Mouse (Mus musculus) heart, adult 2 months (tissue): Measurements from ENCODE around the gene Timp2. TPM values are rescaled to one million over a fixed set of nuclear protein-coding genes. Genes with fewer than 3 reads are reported as not detected.

Experiments
- DNase-seq, 2 experiments: peaks; one replicate each; pipeline ENCODE4 v3.0.0; 2021
- H3K27ac ChIP-seq: fragments of 200-600 bp; 2 replicates; pipeline ENCODE4 v1.8.1; 2022
- H3K27me3 ChIP-seq: fragments of 200-500 bp; 2 replicates; pipeline ENCODE4 v1.6.1; 2012; ENCODE audit warnings: mild to moderate bottlenecking, low read length, inconsistent platforms, mixed read lengths; ENCODE audit not compliant: control insufficient read depth, insufficient read depth
- H3K36me3 ChIP-seq: fragments of 200-500 bp; 2 replicates; pipeline ENCODE4 v1.6.1; 2012; ENCODE audit warnings: low read length, inconsistent platforms; ENCODE audit not compliant: control insufficient read depth, insufficient read depth
- H3K4me1 ChIP-seq: fragments of 200-500 bp; 2 replicates; pipeline ENCODE4 v1.6.1; 2011; ENCODE audit warnings: low read length; ENCODE audit not compliant: control insufficient read depth, insufficient read depth
- H3K4me3 ChIP-seq: fragments of 200-600 bp; 2 replicates; pipeline ENCODE4 v1.8.1; 2022
- H3K79me2 ChIP-seq: fragments of 200-500 bp; replicated peaks from 2 replicates; pipeline ENCODE4 v1.6.1; 2012; ENCODE audit warnings: mild to moderate bottlenecking, inconsistent platforms, low read length, moderate library complexity, mixed read lengths; ENCODE audit not compliant: control insufficient read depth, insufficient read depth
- H3K9ac ChIP-seq: fragments of 200-500 bp; 2 replicates; pipeline ENCODE4 v1.6.1; 2012; ENCODE audit warnings: low read depth, mild to moderate bottlenecking, control low read depth, inconsistent platforms, low read length, mixed read lengths
- CTCF ChIP-seq: fragments of 200-600 bp; IDR thresholded peaks from 2 replicates; pipeline ENCODE4 v1.8.1; 2022; ENCODE audit warnings: antibody characterized with exemption, mild to moderate bottlenecking, moderate library complexity
- EP300 ChIP-seq: fragments of 200-500 bp; IDR thresholded peaks from 2 replicates; pipeline ENCODE4 v1.6.1; 2011; ENCODE audit warnings: low read depth, low read length, control low read depth; ENCODE audit not compliant: insufficient read depth
- POLR2A ChIP-seq: fragments of 200-500 bp; IDR thresholded peaks from 2 replicates; pipeline ENCODE4 v1.6.1; 2011; ENCODE audit warnings: mild to moderate bottlenecking, low read depth, low read length, control low read depth; ENCODE audit not compliant: insufficient read depth
- WGBS: fragments of 180-500 bp; shearing (Covaris S2); methylation state at CpG from one replicate; pipeline ENCODE4 v1.1.7; 2018; 5-methylcytosine and 5-hydroxymethylcytosine counted together
- intact Hi-C: fragments of 180-260 bp; cut with DNase I; formaldehyde crosslinking; loops from one replicate; pipeline ENCODE4 v1.15.1; 2025
- polyA plus RNA-seq: library from polyadenylated mRNA; depleted of rRNA; stranded (reverse); fragments of >200 nt; gene quantifications from 2 replicates; pipeline ENCODE4 v1.2.3, GENCODE M21; 2012
- total RNA-seq, 2 experiments: library from RNA; stranded (reverse); gene quantifications; 2 replicates each; pipeline ENCODE4 v1.2.3; 2021

Timp2 gene
- total and polyA plus RNA-seq, 3 experiments, result 98.9 to 109 (median 99.2) TPM

GRCm38 (mm10) chr11:118292671-118293070 is 62.9 kb downstream of the Timp2 start:
- Histone ChIP-seq H3K79me2 (no peaks in the 10 kb centered on the region), H3K27ac (no peak overlapping the region), H3K4me3 (no peak overlapping the region), H3K4me1 (peaks cover 8% of the 10 kb centered on the region), H3K27me3 (no peaks in the 10 kb centered on the region), H3K9ac (no peak overlapping the region), H3K36me3 (no peaks in the 10 kb centered on the region)
- TF ChIP-seq POLR2A, result no peak
- no peak for TF ChIP-seq CTCF
- no peak for TF ChIP-seq EP300
- no peak for DNase-seq
- intact Hi-C loops, result no loop called here
- WGBS, result 67% methylated on average over 6 of the region's 6 CpGs

GRCm38 (mm10) chr11:118289999-118290889 is 65.3 kb downstream of the Timp2 start, which contains the start of gene Usp36:
Gene Usp36 (minus strand): TSS chr11:118290244.
- peak within 1 kb of the TSS; percentile 97 for H3K4me3 ChIP-seq
- H3K36me3 ChIP-seq, result no peaks in the 10 kb centered on the region
- H3K4me1 ChIP-seq, result peaks cover 8% of the 10 kb centered on the region
- peak; percentile 99 to 100 for DNase-seq
- peak within 1 kb of the TSS; percentile 68 for H3K9ac ChIP-seq
- intact Hi-C loops, result no loop called here
- peak within 1 kb of the TSS; percentile 96 for H3K27ac ChIP-seq
- H3K79me2 ChIP-seq, result no peaks in the 10 kb centered on the region
- WGBS, result 1% methylated on average over 68 of the region's 68 CpGs
- no peaks in the 10 kb centered on the region for H3K27me3 ChIP-seq
- 0 out of 2 replicates have a peak, but pooled peaks have one; percentile 39 for TF ChIP-seq EP300
- no peak; the same call in 1 of the 2 replicates for TF ChIP-seq CTCF
- peak; percentile 98 for TF ChIP-seq POLR2A

- Histone ChIP-seq H3K4me1 (peaks cover 8% of the 10 kb centered on the region), H3K9ac (peak overlapping the region; percentile 68), H3K79me2 (no peaks in the 10 kb centered on the region), H3K36me3 (no peaks in the 10 kb centered on the region), H3K27ac (peak overlapping the region; percentile 96), H3K4me3 (peak overlapping the region; percentile 97), H3K27me3 (no peaks in the 10 kb centered on the region)
- TF ChIP-seq CTCF (no peak), POLR2A (no peak), EP300 (no peak)
- no peak for DNase-seq
- intact Hi-C loops, result no loop called here
- WGBS, result under 1% methylated on average over 22 of the region's 22 CpGs
Observed at GRCm38 (mm10) chr11:118289562-118289961, 66.0 kb downstream of the Timp2 start.

- intact Hi-C loops, result no loop called here
- Histone ChIP-seq H3K79me2 (no peaks in the 10 kb centered on the region), H3K27me3 (no peaks in the 10 kb centered on the region), H3K4me1 (peaks cover 8% of the 10 kb centered on the region), H3K9ac (peak overlapping the region; percentile 68), H3K27ac (peak overlapping the region; percentile 96), H3K4me3 (peak overlapping the region; percentile 97), H3K36me3 (no peaks in the 10 kb centered on the region)
- 2% methylated on average over 16 of the region's 16 CpGs for WGBS
- TF ChIP-seq POLR2A, result no peak
- no peak for TF ChIP-seq EP300
- no peak for TF ChIP-seq CTCF
- no peak for DNase-seq
Observed at GRCm38 (mm10) chr11:118289037-118289511, 66.5 kb downstream of the Timp2 start.

GRCm38 (mm10) chr11:118287573-118287972 is 68.0 kb downstream of the Timp2 start:
- no peaks in the 10 kb centered on the region for H3K36me3 ChIP-seq
- 94% methylated on average over 9 of the region's 9 CpGs for WGBS
- H3K4me3 ChIP-seq, result no peak overlapping the region
- intact Hi-C loops, result no loop called here
- TF ChIP-seq CTCF (no peak), EP300 (no peak), POLR2A (no peak)
- H3K27ac ChIP-seq, result no peak overlapping the region
- no peaks in the 10 kb centered on the region for H3K27me3 ChIP-seq
- no peaks in the 10 kb centered on the region for H3K79me2 ChIP-seq
- peaks cover 8% of the 10 kb centered on the region for H3K4me1 ChIP-seq
- H3K9ac ChIP-seq, result no peak overlapping the region
- no peak for DNase-seq

- TF ChIP-seq CTCF (no peak), POLR2A (no peak), EP300 (no peak)
- H3K79me2 ChIP-seq, result no peaks in the 10 kb centered on the region
- H3K4me3 ChIP-seq, result no peak overlapping the region
- no peaks in the 10 kb centered on the region for H3K36me3 ChIP-seq
- H3K27me3 ChIP-seq, result no peaks in the 10 kb centered on the region
- H3K4me1 ChIP-seq, result peaks cover 8% of the 10 kb centered on the region
- no peak for DNase-seq
- intact Hi-C loops, result no loop called here
- H3K9ac ChIP-seq, result no peak overlapping the region
- WGBS, result 90% methylated on average over 9 of the region's 9 CpGs
- H3K27ac ChIP-seq, result no peak overlapping the region
Observed at GRCm38 (mm10) chr11:118286434-118286833, 69.1 kb downstream of the Timp2 start.
